Mouse (Mus musculus) lung, adult 2 months (tissue): Measurements from ENCODE around the gene Prkca.

ENCODE experiments used
- CTCF ChIP-seq: fragments of 200-500 bp; IDR thresholded peaks from 2 replicates; pipeline ENCODE4 v1.5.1; 2011; ENCODE audit warnings: mild to moderate bottlenecking, low read length, control low read depth; ENCODE audit not compliant: insufficient read depth
- POLR2A ChIP-seq: fragments of 200-500 bp; IDR thresholded peaks from 2 replicates; pipeline ENCODE4 v1.6.1; 2011; ENCODE audit warnings: low read depth, mild to moderate bottlenecking, control low read depth, low read length, borderline replicate concordance; ENCODE audit errors: extremely low read depth

- TF ChIP-seq CTCF (no peak), POLR2A (no peak)
Measured at GRCm38 (mm10) chr11:108140028-108140427, 203.7 kb downstream of the Prkca start.
